Mouse (Mus musculus) bone marrow macrophage, adult 2 months (primary cell): ENCODE data around the gene Dyrk1a.

Experiments used
- CTCF ChIP-seq: IDR thresholded peaks from 2 replicates; pipeline ENCODE4 v1.5.1; 2012; ENCODE audit warnings: low read depth, mild to moderate bottlenecking, low read length, moderate library complexity
- POLR2A ChIP-seq: IDR thresholded peaks from 2 replicates; pipeline ENCODE4 v1.6.1; 2012; ENCODE audit warnings: mild to moderate bottlenecking, low read depth, low read length, borderline replicate concordance

GRCm38 (mm10) chr16:94572422-94572821, 2.6 kb downstream of the Dyrk1a start:
- TF ChIP-seq POLR2A (no peak), CTCF (no peak)
